Mouse (Mus musculus) cerebellum, adult 9-10 months (tissue): ENCODE results near the gene Adam10.

Experiments
- DNase-seq: peaks from one replicate; pipeline ENCODE4 v3.0.0; 2022

Adam10 gene

DNA sequence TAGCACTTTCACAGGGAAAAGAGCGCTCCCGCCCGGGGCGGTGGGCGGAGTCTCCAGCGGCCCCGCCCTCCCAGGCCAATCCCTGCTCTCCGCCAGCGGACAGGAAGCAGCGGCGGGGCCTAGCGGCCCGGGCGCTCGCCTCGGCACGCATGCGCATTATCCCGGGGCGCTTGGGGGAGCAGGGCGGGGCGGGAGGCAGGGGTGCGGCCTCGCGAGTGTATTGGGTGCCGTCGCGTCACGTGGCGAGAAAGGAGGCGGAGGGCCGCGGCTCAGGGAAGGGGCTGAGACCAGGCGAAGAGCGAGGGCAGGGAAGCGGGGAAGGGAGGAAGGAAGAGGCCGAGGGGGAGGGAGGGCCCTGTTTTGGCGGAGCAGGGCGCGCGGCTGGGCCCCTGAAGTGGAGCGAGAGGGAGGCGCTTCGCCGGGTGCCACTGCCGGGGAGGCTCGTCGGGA is at the start of gene Adam10:
Gene Adam10, plus strand, starts transcription at position 316 of the 450 bp plus-strand sequence.
- peak; percentile 99 for DNase-seq

DNA sequence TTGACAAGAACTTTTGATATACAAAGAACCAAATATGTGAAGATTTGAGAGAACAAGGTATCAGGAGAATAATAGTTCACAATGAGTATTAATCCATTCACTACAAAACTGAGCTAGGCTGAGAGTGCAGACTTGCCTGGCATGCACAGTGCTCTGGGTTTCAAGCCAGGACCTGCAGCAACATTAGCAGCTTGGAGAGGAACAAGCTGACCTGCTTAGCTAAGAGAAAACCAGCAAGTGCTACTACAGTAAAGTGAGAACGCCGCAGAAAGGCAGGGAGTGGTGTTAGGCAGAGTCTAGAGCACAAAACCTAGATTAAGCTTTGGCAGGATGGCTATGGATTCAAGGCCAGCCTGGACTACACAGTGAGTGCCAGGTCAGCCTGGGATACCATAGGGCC is 49.1 kb upstream of the Adam10 start:
- DNase-seq = peak; percentile 76

- no peak for DNase-seq
Observed at GRCm38 (mm10) chr9:70631665-70632064, 47.1 kb upstream of the Adam10 start.

DNA sequence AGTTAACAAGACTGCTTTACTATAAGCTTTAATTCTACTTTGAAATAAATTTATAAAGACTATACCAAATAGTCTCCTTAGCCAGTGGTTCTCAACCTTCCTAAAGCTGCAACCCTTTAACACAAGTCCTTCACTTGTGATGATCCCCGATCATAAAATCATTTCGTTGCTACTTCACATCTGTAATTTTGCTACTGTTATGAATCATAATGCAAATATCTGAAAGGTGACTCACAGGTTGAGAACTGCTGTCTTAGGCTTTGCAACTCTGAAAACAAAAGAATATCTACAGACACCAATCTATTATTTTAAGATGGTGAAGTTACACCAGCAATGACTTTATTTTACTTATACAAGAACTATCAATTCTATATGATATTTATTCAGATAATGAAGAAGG is 42.0 kb upstream of the Adam10 start:
- no peak for DNase-seq

- DNase-seq = no peak
Observed at GRCm38 (mm10) chr9:70650260-70650659, 28.5 kb upstream of the Adam10 start.

DNA sequence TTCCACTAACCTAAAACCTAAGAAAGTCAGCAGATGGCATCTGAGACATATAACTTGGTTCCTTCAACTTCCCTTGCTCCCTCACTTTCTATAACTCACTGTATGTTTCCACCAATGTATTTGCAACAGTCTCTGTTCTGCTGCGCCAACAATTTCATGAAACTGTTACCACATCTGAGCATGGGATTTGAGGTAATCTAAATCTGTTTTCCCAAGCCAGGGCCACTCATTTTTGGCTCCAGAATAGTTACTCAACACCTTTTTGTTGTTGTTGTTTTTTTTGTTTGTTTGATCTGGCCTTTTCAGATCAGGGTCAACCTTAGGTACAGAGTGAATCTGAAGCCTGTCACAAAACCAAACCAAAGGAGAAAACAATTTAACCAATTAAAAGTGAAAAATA is 27.8 kb upstream of the Adam10 start:
- DNase-seq = no peak

- no peak for DNase-seq
Observed at GRCm38 (mm10) chr9:70652221-70652620, 26.6 kb upstream of the Adam10 start.

DNA sequence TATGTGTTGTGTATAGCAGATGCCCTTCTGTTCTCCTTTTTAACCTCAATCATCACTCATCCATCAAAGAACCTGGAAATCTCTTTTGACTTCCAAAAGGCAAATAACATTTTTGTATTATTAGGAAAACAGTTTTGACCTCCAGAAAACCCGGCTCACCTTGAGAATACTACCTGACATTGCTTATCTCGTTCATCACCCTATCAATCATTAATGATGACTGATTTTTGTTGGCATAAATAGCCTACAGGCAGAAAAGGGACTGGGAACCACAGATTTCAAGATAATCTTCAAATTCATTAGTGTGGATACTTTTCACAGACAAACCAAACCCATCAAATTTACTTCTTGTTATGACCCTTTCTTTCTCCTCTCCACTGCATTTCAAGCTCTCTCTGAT is 24.9 kb upstream of the Adam10 start:
- DNase-seq = no peak

DNA sequence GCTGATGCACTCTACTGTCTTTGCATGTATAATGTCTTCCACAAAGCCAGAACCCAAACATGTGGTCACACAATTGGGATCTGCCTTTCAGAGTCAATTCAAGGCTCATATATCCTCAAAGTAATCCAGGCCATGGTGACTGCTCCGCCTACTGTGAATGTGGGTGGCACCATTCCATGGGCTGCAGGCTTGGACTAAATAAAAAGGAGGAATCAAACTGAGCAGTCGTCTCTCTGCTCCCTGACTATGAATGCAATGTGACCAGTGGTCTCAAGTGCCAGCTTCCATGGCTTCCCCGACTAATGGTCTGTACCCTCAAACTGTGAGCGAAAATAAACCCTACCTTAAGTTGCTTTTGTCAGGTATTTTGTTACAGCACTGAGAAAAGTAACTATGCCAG is 24.3 kb upstream of the Adam10 start:
- peak; percentile 69 for DNase-seq

DNA sequence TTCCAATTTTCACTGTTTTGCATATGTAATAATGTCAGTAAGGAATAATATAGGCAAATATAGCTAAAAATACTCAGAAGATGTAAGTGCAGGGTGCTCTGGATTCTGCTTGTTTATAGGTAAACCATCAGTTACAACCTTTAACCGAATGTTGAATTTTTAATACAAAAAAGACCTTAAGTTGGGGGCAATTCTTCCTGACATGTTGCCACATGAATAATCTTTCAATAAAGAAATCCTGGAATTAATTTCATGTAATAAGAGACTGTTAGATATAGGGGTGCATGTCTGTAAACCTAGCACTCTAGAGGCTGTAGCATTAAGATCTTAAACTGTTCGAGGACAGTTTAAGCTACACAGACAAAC is 23.1 kb upstream of the Adam10 start:
- DNase-seq = peak; percentile 55

- peak; percentile 83 for DNase-seq
Observed at GRCm38 (mm10) chr9:70656130-70657007, 22.4 kb upstream of the Adam10 start, which contains the start of gene Gm10642. Gene Gm10642 (plus strand): TSS chr9:70656251.

DNA sequence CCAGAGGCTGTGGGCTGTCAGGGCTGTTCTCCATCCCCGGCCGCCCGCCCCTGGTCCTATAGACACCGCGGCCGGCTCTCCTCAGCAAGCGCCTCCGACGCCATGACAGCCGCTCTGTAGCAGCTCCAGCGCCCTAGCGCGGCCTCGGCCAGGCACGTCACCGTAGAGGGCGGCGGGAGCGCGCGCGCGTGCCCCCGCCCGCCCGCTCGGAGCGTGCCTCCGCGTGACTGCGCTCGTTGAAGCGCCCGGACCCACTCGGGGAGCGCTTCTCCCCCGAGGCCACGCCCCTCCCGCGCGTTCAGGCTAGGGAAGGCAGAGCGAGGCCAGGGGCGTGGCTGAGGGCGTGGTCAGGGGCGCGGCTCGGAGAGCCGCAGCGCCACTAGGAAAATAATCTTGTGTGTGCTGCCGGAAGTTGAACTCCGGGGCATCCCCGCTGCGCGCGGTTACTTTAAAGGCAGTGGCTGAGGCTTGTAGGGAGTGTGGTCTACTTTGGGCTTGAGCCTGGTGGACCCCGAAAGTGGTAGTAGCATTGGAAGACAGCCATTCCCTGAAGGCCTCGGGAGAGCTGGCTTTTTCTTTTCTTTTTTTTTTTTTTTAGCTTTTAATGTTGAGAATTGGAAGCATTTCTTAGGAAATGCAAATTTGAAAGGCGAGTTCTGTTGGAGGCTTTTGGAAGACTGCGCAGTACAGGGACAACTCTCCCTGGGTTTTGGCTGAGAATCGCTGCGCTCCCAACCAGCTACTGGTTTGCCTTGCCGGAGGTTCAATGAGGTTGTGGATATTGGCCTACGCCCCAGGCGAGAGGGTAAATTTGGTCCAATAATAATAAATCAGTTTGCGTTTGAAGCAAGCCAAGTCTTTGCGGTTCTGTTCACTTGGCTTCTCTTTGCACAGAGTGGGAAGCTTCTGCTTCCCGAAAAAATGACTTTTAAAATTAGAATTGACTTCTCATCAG is 21.5 kb upstream of the Adam10 start, which contains the start of gene Mindy2:
Gene Mindy2, minus strand, starts transcription at position 162 of the 955 bp plus-strand sequence.
- peak; percentile 98 for DNase-seq

- DNase-seq = no peak
Observed at GRCm38 (mm10) chr9:70658266-70658665, 20.5 kb upstream of the Adam10 start.

- no peak for DNase-seq
Observed at GRCm38 (mm10) chr9:70664847-70665246, 13.9 kb upstream of the Adam10 start.

- DNase-seq = peak; percentile 99
Observed at GRCm38 (mm10) chr9:70665372-70666145, 13.2 kb upstream of the Adam10 start.

GRCm38 (mm10) chr9:70666811-70667210 is 12.0 kb upstream of the Adam10 start:
- no peak for DNase-seq

- DNase-seq = no peak
Observed at GRCm38 (mm10) chr9:70668048-70668447, 10.7 kb upstream of the Adam10 start.

- no peak for DNase-seq
Observed at GRCm38 (mm10) chr9:70669197-70669596, 9.6 kb upstream of the Adam10 start.

GRCm38 (mm10) chr9:70670381-70670780 is 8.4 kb upstream of the Adam10 start:
- DNase-seq = no peak

GRCm38 (mm10) chr9:70671278-70671677 is 7.5 kb upstream of the Adam10 start:
- no peak for DNase-seq

GRCm38 (mm10) chr9:70671772-70672579 is 6.8 kb upstream of the Adam10 start:
- no peak for DNase-seq

DNA sequence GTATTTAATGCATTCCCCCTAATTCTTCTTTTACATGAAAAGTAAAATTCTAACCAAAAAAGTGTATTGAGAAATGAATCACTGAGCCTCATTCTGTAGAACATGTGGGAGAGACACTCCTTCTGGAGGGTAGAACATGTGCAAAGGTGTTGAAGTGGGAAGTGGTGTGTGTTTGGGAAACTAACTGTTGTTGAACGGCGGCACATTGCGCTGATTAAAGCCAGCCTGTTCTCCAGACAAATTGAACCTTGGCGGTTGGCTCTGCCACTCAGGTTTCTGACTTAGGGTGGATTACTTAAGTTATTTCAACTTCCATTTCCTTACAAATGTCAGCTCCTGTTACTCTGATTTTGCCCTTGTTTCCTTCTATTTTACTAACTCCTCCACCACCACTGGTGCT is 5.1 kb upstream of the Adam10 start:
- no peak for DNase-seq
